Mouse (Mus musculus) left cerebral cortex, postnatal 36 days (tissue): ENCODE measurements at regions not wholly inside any gene's neighbourhood (a gene's known extent, or its start where the extent isn't known, plus 50 kb on each side); places are given as distances from the start of the nearest gene placed in this dataset.
"Not testable (repeated sequence)": the region's sequence is repeated elsewhere in the genome, so short reads cannot be mapped to it uniquely, and the experiment has no call there.

ENCODE experiments used
- DNase-seq, 2 experiments: peaks; one replicate each; pipeline ENCODE4 v3.0.0; 2021 to 2022; ENCODE audit warnings: low spot score in 2 of 2, mixed read lengths in 1 of 2
- intact Hi-C: fragments of 180-260 bp; cut with DNase I; formaldehyde crosslinking; loops from one replicate; pipeline ENCODE4 v1.15.1; 2025

DNA sequence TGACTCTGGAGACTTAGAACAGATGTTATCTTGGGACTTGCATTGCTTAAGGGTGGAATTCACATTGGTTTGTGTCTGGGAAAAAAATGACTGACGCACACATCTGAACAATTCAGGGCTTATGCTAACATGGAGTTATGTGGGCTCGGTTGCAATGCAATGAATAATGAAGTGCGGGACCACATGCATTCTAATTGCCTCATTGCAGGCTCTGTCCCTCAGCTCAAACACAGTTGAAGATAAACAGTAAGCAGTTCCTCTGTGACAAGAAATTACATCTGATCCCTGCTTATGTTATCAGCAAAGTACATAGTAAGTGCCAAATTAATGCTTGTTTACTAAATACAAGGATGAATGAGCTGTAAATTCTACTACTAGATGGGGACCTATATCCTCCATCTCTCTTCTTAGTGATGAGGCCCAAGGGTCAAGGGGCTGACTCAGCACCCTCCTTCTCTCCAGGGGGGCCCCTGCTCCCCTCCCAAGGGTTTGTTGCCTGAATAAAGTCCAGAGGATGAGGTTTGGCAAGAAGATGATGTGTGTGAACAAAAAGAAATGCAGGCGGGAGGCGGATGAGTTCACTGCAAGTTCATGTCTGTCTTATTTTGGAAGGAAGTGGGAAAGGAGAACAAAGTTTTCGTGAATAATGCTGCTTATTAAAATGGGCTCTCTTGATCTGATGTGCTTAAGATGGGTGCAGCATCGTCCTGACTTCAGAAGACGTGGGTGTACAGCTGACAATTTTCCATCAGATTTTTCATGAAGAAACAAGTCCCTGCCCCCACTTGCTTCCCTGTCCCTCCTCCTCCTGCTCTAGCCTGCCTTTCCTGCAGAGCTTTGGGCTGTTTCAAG, 533.1 kb downstream of the Shisa9 start:
- intact Hi-C loops: no loop called here
- DNase-seq: no peak

- DNase-seq: no peak
- intact Hi-C loops: no loop called here
These were observed 534.4 kb downstream of the Shisa9 start for GRCm38 (mm10) chr16:12518264-12518663.

DNA sequence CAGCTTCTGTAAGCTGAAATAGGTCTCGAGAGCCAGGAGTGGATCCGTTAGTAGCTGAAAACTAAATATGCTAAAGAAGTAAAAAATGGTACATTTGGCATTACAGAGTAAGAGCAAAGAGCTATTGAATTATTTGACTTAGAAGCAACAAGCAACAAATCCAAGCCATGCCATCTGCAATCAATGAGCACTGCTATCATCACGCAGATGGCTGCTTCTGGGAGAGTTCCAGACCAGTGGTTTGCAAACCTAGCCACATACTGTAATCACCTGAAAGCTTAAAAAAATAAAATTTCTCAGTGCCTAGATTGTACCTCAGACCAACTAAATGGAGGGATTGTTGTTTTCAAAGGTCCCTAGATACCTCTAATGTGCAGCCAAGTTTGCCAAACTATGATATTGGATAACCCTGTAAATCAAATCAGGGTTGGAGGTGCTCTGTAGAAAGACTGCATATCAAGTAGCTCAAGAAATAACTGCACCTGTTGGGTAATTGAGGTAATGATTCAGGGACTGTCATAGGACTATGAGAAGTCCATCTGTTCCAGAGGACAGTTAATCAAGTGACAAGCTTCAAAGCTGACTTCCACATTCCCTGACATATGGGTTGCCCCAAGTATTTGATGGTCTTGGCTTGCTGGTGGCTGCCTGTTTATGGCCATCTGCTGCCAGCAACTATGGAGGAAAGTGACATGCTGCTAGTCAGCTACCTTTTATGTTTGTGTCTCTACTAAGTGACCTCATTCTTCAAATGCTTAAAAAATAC, 538.0 kb downstream of the Shisa9 start:
- DNase-seq: no peak
- intact Hi-C loops: no loop called here

DNA sequence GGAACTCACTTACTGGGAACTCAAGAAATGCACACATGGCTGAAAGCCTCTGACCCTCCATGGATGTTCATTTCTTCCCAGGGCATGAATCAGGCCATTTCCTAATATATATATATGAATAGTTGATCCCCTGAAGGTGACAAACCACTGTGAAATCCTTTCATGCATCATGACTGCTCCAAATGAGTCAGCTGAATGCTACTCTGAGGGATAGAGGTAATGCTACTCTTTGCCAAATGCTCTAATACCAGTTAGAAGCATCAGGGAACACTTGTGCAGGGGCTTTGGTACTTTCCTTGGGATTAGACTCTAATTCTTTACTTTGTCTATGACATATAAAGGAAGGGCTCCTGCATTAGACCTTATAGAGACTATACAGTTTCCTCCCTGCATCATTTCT, 561.0 kb upstream of the Ercc4 start:
- no peak for DNase-seq
- intact Hi-C loops: no loop called here

GRCm38 (mm10) chr16:12588889-12589288, 520.6 kb upstream of the Ercc4 start:
- no peak for DNase-seq
- intact Hi-C loops: no loop called here

DNA sequence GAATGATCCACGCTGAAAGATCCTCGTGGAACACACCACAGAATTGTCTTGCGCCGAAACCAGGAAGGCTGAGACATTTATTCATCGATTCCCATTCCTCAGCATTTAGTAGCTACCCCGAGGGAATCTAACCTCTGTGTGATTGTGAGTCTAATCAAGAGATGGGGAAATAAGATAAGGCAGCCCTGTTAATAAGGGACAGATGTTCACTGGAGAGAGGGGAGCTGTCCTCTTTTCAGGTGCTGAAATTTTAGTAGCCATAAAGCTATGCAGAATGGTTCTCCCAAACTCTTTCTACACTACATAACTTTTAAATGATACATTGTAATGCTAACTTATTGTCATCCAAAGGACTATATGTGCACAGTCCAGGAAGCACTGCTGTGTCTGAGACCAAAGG, 501.2 kb upstream of the Ercc4 start:
- intact Hi-C loops: no loop called here
- no peak for DNase-seq

GRCm38 (mm10) chr16:12611106-12611505, 498.4 kb upstream of the Ercc4 start:
- intact Hi-C loops: no loop called here
- DNase-seq: no peak

DNA sequence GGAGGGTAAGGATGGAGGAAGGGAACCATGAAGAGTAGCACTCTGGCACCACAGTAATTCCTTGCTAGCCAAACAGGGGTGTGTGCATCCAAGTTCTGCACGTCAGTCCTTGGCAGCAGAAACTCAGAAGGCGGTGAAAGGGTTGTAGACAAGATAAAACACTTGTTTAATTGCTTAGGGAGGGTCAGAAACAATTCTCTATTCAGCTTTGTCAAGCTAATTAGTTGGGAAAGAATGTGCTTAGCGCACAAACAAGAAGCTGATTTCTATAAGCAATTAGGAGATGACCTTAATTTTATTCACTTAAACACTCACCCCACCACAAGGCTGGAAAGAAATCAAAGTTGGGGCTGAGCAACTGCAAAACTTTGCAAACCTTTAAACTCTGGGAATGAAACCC, 491.7 kb upstream of the Ercc4 start:
- intact Hi-C loops: no loop called here
- no peak for DNase-seq

DNA sequence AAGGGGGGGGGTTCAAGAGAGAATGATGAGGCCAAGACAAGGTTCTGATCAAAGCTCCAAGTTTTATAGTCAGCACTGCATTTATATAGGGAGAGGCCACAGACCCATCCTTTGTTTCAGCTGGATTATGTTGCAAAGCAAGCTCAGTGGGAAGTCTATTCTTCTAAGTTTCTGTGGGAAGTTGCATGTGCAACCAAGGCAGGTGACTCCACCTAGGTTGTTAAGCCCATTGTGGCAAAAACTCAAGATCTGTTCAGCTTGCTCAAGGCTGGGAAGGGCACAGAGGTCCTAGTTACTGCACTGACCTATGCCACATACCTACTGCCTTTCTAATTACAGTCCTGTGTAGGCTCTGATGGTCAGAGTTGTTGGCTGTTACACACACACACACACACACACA, 477.0 kb upstream of the Ercc4 start:
- intact Hi-C loops: no loop called here
- DNase-seq: no peak

DNA sequence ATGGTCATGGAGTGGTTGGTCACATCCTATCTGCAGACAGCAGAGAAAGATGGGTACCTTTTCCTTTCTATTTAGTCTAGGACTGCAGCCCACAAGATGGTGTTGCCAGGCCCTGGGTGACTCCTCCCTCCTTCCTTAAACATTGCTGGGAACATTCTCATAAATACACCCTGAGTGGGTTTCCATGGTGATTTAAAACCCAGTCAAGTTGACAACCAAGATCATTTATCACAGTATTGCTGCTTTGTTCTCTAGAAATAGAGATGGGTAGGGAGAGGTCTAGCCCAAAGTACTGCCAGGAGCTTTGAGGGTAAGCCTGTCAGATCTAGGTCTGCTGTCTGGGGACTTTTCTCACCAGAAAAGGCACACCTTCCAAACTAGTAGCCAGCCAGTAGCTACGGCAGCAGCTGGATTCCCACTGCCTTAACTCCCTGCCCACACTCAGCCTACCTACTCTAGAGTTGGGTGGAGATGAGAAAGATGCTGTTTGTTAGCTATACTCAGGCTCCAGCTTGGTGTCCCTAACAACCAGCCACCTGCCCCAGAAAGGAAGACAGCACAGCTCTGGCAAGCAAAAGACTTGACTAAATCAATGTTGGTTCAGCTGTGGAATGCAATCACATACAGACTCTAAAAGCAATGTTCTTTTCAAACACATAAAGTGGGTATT, 470.4 kb upstream of the Ercc4 start:
- DNase-seq: peak; percentile 16 to 26
- intact Hi-C loops: no loop called here

- intact Hi-C loops: no loop called here
- no peak for DNase-seq
These were observed 466.4 kb upstream of the Ercc4 start for GRCm38 (mm10) chr16:12643053-12643452.

- DNase-seq: no peak
- intact Hi-C loops: no loop called here
These were observed 464.9 kb upstream of the Ercc4 start for GRCm38 (mm10) chr16:12644621-12645020.

DNA sequence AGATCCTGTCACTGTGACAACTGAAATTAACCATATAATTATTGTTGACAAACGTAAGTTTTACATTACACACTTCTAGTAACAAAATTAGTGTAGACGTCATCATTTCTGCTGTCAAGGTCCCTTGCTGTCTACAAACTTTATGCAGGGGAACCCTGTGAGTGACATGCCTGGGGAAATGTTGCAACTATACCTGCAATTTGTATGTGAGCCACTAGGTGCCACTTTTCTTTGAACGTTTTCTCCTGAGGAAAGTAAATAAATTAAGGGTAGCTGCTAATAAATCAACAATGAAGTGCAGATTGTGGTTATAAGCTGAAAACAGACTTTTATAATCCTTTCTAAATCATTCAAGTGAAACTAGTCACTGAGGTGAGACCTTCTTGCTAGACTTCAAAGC, 457.3 kb upstream of the Ercc4 start:
- intact Hi-C loops: no loop called here
- DNase-seq: no peak

DNA sequence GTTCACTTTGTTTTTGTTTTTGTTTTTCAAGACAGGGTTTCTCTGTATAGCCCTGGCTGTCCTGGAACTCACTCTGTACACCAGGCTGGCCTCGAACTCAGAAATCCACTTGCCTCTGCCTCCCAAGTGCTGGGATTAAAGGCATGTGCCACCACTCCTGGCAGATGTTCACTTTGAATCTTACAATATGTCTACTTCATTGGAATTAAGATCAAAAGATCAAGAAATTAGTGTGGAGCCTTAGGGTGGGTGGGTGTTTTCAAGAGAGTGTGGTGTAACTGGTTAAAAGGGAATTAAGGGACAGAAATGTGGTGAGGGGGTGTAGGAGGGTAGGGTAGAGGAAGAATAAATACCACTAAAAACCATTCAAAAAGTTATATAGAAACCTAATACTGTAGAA, 435.8 kb upstream of the Ercc4 start:
- DNase-seq, intact Hi-C loops: not testable (repeated sequence)

DNA sequence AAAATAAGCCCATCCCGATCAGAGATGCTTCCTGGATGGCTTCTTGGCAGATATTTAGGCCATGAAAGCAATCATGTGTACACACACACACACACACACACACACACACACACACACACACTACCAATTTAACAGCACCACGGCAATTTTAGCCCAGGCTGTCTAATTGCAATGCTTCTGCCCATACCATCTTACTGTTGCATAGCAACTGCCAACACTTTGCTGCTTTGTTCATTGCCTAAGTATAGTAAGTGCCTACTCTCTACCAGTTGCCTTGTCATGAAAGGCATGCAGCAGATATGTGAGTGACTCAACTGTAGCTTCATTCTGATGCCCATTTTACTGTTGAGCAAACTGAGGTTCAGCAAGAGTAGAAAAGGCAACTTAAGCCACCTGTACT, 428.0 kb upstream of the Ercc4 start:
- peak in 1 of 2 experiments; percentile 10 for DNase-seq
- intact Hi-C loops: no loop called here

DNA sequence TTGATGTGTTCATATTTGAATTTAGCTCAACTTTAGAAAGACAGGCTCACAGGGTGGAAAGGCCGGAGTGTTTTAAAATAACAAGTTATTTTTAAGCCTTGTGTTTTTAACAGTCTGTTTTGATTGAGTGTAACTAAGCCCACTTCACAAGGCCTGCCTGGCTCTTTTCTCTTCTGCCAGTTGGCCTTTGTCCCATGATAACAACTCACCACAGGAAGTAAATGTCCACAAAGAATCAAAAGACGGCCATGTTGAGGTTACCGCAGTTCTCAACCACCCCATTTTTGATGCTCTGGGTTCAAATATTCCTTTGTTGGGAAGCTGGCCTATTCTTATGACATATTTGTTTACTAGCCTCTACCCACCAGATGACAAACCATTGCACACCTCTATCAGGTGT, 423.7 kb upstream of the Ercc4 start:
- DNase-seq: no peak
- intact Hi-C loops: no loop called here

GRCm38 (mm10) chr16:12691776-12692175, 417.7 kb upstream of the Ercc4 start:
- intact Hi-C loops: no loop called here

GRCm38 (mm10) chr16:12692739-12693292, 416.7 kb upstream of the Ercc4 start:
- no peak for DNase-seq
- intact Hi-C loops: no loop called here

More at GRCm38 (mm10) chr16:12691776-12692175, 417.7 kb upstream of the Ercc4 start:
- DNase-seq: no peak

DNA sequence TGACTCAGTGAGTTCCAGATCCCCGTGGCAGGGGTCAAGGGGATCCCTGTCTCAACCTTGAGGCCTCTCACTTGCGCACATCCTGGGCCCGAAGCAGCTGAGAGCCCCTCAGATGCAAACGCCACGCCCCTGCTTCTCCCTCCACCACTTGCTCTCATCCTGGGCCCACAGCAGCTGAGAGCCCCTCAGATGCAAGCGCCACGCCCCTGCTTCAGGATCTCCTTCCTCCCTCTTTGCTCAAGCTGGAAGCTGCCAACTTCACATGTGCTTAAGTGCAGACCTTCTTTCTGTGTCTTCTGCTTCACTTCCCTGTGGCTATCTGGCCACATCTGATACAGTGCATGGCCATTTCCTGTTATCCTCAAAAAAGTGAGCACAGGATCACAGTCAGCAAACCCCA, 416.1 kb upstream of the Ercc4 start:
- no peak for DNase-seq
- intact Hi-C loops: no loop called here

DNA sequence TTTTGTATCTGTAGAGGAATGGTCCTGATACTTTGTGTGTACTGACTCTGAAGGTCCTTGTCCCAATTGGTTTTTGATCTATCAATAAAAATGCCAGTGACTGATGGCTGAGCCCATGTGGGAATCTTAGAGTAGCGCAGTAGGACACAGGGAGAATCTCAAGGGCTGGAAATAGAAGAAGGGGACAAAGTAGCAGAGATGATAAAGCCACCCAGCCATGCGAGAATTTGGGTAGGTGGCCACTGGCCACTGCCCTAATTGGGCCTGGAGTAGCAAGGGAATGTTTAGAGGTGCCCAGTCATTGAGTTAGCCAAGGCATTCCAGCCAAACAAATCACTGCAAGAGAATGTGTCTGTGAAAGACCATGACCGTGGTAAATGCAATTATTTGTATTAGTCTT, 414.8 kb upstream of the Ercc4 start:
- intact Hi-C loops: no loop called here
- no peak for DNase-seq
